Mouse (Mus musculus): ENCODE results near the gene Sec31a.

The Sec31a gene

GRCm38 (mm10) chr5:100350907-100351456 lies 65.1 kb downstream of the Sec31a start:
- DNase-seq (ENCODE audit: extremely low spot score, low spot score), result no peak

- DNase-seq (ENCODE audit: extremely low spot score, low spot score), result no peak
Measured at GRCm38 (mm10) chr5:100349287-100350215, 66.5 kb downstream of the Sec31a start.

GRCm38 (mm10) chr5:100345118-100345517 lies 70.9 kb downstream of the Sec31a start:
- no peak for DNase-seq (ENCODE audit: extremely low spot score, low spot score)

GRCm38 (mm10) chr5:100343087-100343486 lies 72.9 kb downstream of the Sec31a start:
- peak; percentile 30 for DNase-seq (ENCODE audit: extremely low spot score, low spot score)

GRCm38 (mm10) chr5:100342422-100342821 lies 73.6 kb downstream of the Sec31a start:
- no peak for DNase-seq (ENCODE audit: extremely low spot score, low spot score)

GRCm38 (mm10) chr5:100341042-100341441 lies 75.0 kb downstream of the Sec31a start:
- no peak for DNase-seq (ENCODE audit: extremely low spot score, low spot score)

GRCm38 (mm10) chr5:100337852-100338251 lies 78.2 kb downstream of the Sec31a start:
- no peak for DNase-seq (ENCODE audit: extremely low spot score, low spot score)

GRCm38 (mm10) chr5:100336876-100337275 lies 79.2 kb downstream of the Sec31a start:
- no peak for DNase-seq (ENCODE audit: extremely low spot score, low spot score)

GRCm38 (mm10) chr5:100335581-100336080 lies 80.4 kb downstream of the Sec31a start:
- no peak for DNase-seq (ENCODE audit: extremely low spot score, low spot score)

- DNase-seq (ENCODE audit: extremely low spot score, low spot score), result no peak
Measured at GRCm38 (mm10) chr5:100334686-100335085, 81.3 kb downstream of the Sec31a start.

GRCm38 (mm10) chr5:100333607-100334380 lies 82.2 kb downstream of the Sec31a start:
- no peak for DNase-seq (ENCODE audit: extremely low spot score, low spot score)

- no peak for DNase-seq (ENCODE audit: extremely low spot score, low spot score)
Measured at GRCm38 (mm10) chr5:100332300-100333004, 83.6 kb downstream of the Sec31a start.

- DNase-seq (ENCODE audit: extremely low spot score, low spot score), result no peak
Measured at GRCm38 (mm10) chr5:100331636-100332035, 84.4 kb downstream of the Sec31a start.

GRCm38 (mm10) chr5:100322081-100322480 lies 94.0 kb downstream of the Sec31a start:
- peak; percentile 85 for DNase-seq (ENCODE audit: extremely low spot score, low spot score)

- no peak for DNase-seq (ENCODE audit: extremely low spot score, low spot score)
Measured at GRCm38 (mm10) chr5:100317842-100318241, 98.2 kb downstream of the Sec31a start.

GRCm38 (mm10) chr5:100317010-100317409 lies 99.0 kb downstream of the Sec31a start:
- no peak for DNase-seq (ENCODE audit: extremely low spot score, low spot score)

GRCm38 (mm10) chr5:100315646-100316045 lies 100.4 kb downstream of the Sec31a start:
- DNase-seq (ENCODE audit: extremely low spot score, low spot score), result no peak

GRCm38 (mm10) chr5:100312391-100312790 lies 103.6 kb downstream of the Sec31a start:
- no peak for DNase-seq (ENCODE audit: extremely low spot score, low spot score)
